In genomic region chr3:58206776-58207398, GRCm38 (mm10) we compare ENCODE assay signal across 15 mouse cellular contexts.
A peak's percentile ranks its signal among the peaks of the same experiment; 100 is the strongest.
DNase-seq lines count a peak whose midpoint lies in the region; ATAC-seq and TF ChIP-seq lines count a peak whose summit lies in the region.
"Had no signal": no experiment of that assay in that cellular context is flagged by ENCODE, and none has a peak within 500 bp of the region (broad histone marks: within the 10 kb centered on the region; RNA-seq: fewer than 3 reads in every experiment).

No protein-coding gene starts in this region.

- H3K9me3 ChIP-seq in heart, embryonic 12.5 days (replicated peaks), result no peaks in the 10 kb centered on the region; the same call in 1 of the 2 replicates
- H3K9me3 ChIP-seq in embryonic facial prominence, embryonic 14.5 days (ENCODE audit: control insufficient read depth, low read length), result no peaks in the 10 kb centered on the region
- H3K9me3 ChIP-seq in stomach, postnatal 0 days (ENCODE audit: control insufficient read depth, low read length), result no peaks in the 10 kb centered on the region
- H3K9me3 ChIP-seq: embryonic facial prominence, embryonic 12.5 days; hindbrain, embryonic 15.5 days had no signal

- peaks cover 5% of the 10 kb centered on the region; the same call in 1 of the 2 replicates for H3K4me1 ChIP-seq in heart, embryonic 12.5 days (replicated peaks)
- peaks cover 15% of the 10 kb centered on the region for H3K4me1 ChIP-seq in embryonic facial prominence, embryonic 14.5 days (ENCODE audit: control insufficient read depth, insufficient read depth, low read length)
- no peaks in the 10 kb centered on the region for H3K4me1 ChIP-seq in stomach, postnatal 0 days (replicated peaks; ENCODE audit: control insufficient read depth, insufficient read depth)
- H3K4me1 ChIP-seq: hindbrain, embryonic 15.5 days had no signal

- TF ChIP-seq EP300 in stomach, postnatal 0 days (optimal IDR thresholded peaks at IDR 0.05), result no peak

- DNase-seq in heart, adult 11 months, result peak; percentile 92
- DNase-seq in lung, postnatal 36 days, result peak; percentile 13
- no peak for DNase-seq in lung, postnatal 14 days
- DNase-seq in embryonic facial prominence, embryonic 14.5 days (ENCODE audit: low spot score), result no peak
- peak; percentile 31 for DNase-seq in kidney, postnatal 14 days
- DNase-seq in stomach, postnatal 0 days (ENCODE audit: low spot score), result no peak
- DNase-seq in layer of hippocampus, adult 9-10 months (ENCODE audit: low spot score), result no peak
- DNase-seq: cerebellum, adult 11-12 months; layer of hippocampus, adult 9-11 months; spleen, adult 18-20 months; thymus, adult 18-20 months had no signal

- WGBS in heart, embryonic 12.5 days, result 55% methylated on average over 5 of the region's 5 CpGs
- 46% methylated on average over 5 of the region's 5 CpGs for WGBS in embryonic facial prominence, embryonic 14.5 days
- WGBS in stomach, postnatal 0 days, result 50% methylated on average over 5 of the region's 5 CpGs

- no peaks in the 10 kb centered on the region for H3K36me3 ChIP-seq in heart, embryonic 12.5 days
- no peaks in the 10 kb centered on the region for H3K36me3 ChIP-seq in embryonic facial prominence, embryonic 14.5 days (ENCODE audit: control insufficient read depth, insufficient read depth, low read length)
- no peaks in the 10 kb centered on the region for H3K36me3 ChIP-seq in stomach, postnatal 0 days (ENCODE audit: control insufficient read depth, insufficient read depth, low read length)
- H3K36me3 ChIP-seq: embryonic facial prominence, embryonic 12.5 days; hindbrain, embryonic 15.5 days had no signal

- no peak overlapping the region for H3K9ac ChIP-seq in heart, embryonic 12.5 days
- no peak overlapping the region for H3K9ac ChIP-seq in embryonic facial prominence, embryonic 14.5 days (ENCODE audit: low read depth, low read length)
- H3K9ac ChIP-seq in stomach, postnatal 0 days (ENCODE audit: low read length), result no peak overlapping the region
- H3K9ac ChIP-seq: embryonic facial prominence, embryonic 12.5 days; hindbrain, embryonic 15.5 days; liver, embryonic 14.5 days had no signal

- no peak overlapping the region for H3K4me2 ChIP-seq in heart, embryonic 12.5 days
- H3K4me2 ChIP-seq in embryonic facial prominence, embryonic 14.5 days (ENCODE audit: low read depth, low read length), result no peak overlapping the region
- H3K4me2 ChIP-seq in stomach, postnatal 0 days (replicated peaks; ENCODE audit: low read depth), result no peak overlapping the region
- H3K4me2 ChIP-seq: embryonic facial prominence, embryonic 12.5 days; hindbrain, embryonic 15.5 days had no signal

- H3K4me3 ChIP-seq in heart, embryonic 12.5 days, result no peak overlapping the region
- H3K4me3 ChIP-seq in embryonic facial prominence, embryonic 14.5 days (ENCODE audit: low read depth, low read length), result no peak overlapping the region
- no peak overlapping the region for H3K4me3 ChIP-seq in stomach, postnatal 0 days (ENCODE audit: low read depth, low read length)
- H3K4me3 ChIP-seq: embryonic facial prominence, embryonic 12.5 days; hindbrain, embryonic 15.5 days had no signal

- H3K27ac ChIP-seq in heart, embryonic 12.5 days (ENCODE audit: poor library complexity, severe bottlenecking), result no peak overlapping the region
- 0 out of 2 replicates have a peak overlapping the region, but pooled peaks have one; percentile 15 for H3K27ac ChIP-seq in embryonic facial prominence, embryonic 14.5 days (replicated peaks; ENCODE audit: low read depth, low read length)
- H3K27ac ChIP-seq in stomach, postnatal 0 days (replicated peaks), result no peak overlapping the region
- H3K27ac ChIP-seq: embryonic facial prominence, embryonic 12.5 days; hindbrain, embryonic 15.5 days; liver, embryonic 14.5 days had no signal

- H3K27me3 ChIP-seq in heart, embryonic 12.5 days (replicated peaks), result no peaks in the 10 kb centered on the region
- no peaks in the 10 kb centered on the region for H3K27me3 ChIP-seq in embryonic facial prominence, embryonic 14.5 days (replicated peaks; ENCODE audit: control insufficient read depth, insufficient read depth, low read length)
- H3K27me3 ChIP-seq in stomach, postnatal 0 days (ENCODE audit: control insufficient read depth, insufficient read depth, low read length), result no peaks in the 10 kb centered on the region
- H3K27me3 ChIP-seq: embryonic facial prominence, embryonic 12.5 days; hindbrain, embryonic 15.5 days had no signal

- no peak for TF ChIP-seq CTCF in stomach, postnatal 0 days (IDR thresholded peaks at IDR 0.05; ENCODE audit: low read depth)

- no peak for ATAC-seq in heart, embryonic 12.5 days (ENCODE audit: insufficient number of reproducible peaks, low FRiP score)
- ATAC-seq in embryonic facial prominence, embryonic 14.5 days (ENCODE audit: low read depth), result no peak
- ATAC-seq in stomach, postnatal 0 days (ENCODE audit: low FRiP score, low TSS enrichment), result no peak

Comparison
In these comparisons a context has a peak if more than half of its experiments do, and no peak if none do; other contexts are left out.
1. DNase-seq: peak in heart, adult 11 months (single experiment), lung, postnatal 36 days (single experiment) and kidney, postnatal 14 days (single experiment); none in lung, postnatal 14 days (single experiment), embryonic facial prominence, embryonic 14.5 days (single experiment), stomach, postnatal 0 days (single experiment) and layer of hippocampus, adult 9-10 months (single experiment).